Comparison of ENCODE assay signal across 25 mouse cellular contexts in the genomic region with DNA sequence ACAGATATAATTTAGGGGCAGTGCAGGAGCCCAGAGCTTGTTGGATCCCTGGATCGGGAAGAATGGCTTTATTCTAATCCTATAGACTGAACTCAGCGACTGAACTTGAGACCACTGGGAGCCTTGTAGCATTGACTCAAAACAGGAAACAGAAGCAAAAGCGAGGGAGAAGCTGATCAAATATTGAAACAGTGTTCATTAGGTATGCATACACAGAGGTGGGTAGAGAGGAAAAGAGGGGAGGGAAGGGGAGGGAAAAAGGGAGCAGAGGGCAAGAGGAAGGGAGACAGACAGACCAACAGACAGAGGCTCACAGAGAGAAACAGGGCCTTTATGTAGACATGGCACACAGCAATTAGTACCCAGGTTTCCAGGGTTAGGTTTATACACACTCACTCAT. TPM values are rescaled to one million over a fixed set of nuclear protein-coding genes. Genes with fewer than 3 reads are reported as not detected.
DNase-seq lines count a peak whose midpoint lies in the region; ATAC-seq and TF ChIP-seq lines count a peak whose summit lies in the region.
"Had no signal": no experiment of that assay in that cellular context is flagged by ENCODE, and none has a peak within 500 bp of the region (broad histone marks: within the 10 kb centered on the region; RNA-seq: fewer than 3 reads in every experiment).

No protein-coding gene starts in this region.

- no peak overlapping the region for H3K27ac ChIP-seq in liver, postnatal 0 days (ENCODE audit: low read depth)
- no peak overlapping the region for H3K27ac ChIP-seq in liver, embryonic 11.5 days (ENCODE audit: low read depth, low read length)
- H3K27ac ChIP-seq in stomach, embryonic 15.5 days, result no peak overlapping the region
- 0 out of 2 replicates have a peak overlapping the region, but pooled peaks have one; percentile 24 for H3K27ac ChIP-seq in stomach, postnatal 0 days (replicated peaks)
- H3K27ac ChIP-seq: embryonic facial prominence, embryonic 13.5 days; embryonic facial prominence, embryonic 15.5 days; forebrain, embryonic 13.5 days; forebrain, embryonic 15.5 days had no signal

- DNase-seq in liver, postnatal 0 days, result no peak
- DNase-seq in liver, embryonic 11.5 days (ENCODE audit: low spot score), result no peak
- DNase-seq in stomach, postnatal 0 days (ENCODE audit: low spot score), result peak; percentile 29
- no peak for DNase-seq in kidney, adult 11 months
- DNase-seq: adrenal gland, adult 2 months; adrenal gland, postnatal 10 days; adrenal gland, postnatal 25 days; B cell, adult 2 months; cerebellum, adult 11 months; cerebellum, adult 18-20 months; cerebellum, adult 8-10 months; cerebellum, adult 9-11 months; cerebellum, postnatal 14 days; cerebellum, postnatal 36 days; embryo, embryonic 11 days; forebrain, postnatal 0 days had no signal

- WGBS in liver, postnatal 0 days (ENCODE audit: insufficient replicate concordance), result 44% methylated on average over 3 of the region's 3 CpGs
- 73% methylated on average over 3 of the region's 3 CpGs for WGBS in liver, embryonic 11.5 days
- WGBS in stomach, embryonic 15.5 days, result 48% methylated on average over 3 of the region's 3 CpGs
- 48% methylated on average over 3 of the region's 3 CpGs for WGBS in stomach, postnatal 0 days

- no peak overlapping the region for H3K4me2 ChIP-seq in liver, postnatal 0 days (ENCODE audit: low read depth, low read length)
- H3K4me2 ChIP-seq in liver, embryonic 11.5 days, result no peak overlapping the region
- no peak overlapping the region for H3K4me2 ChIP-seq in stomach, embryonic 15.5 days
- H3K4me2 ChIP-seq in stomach, postnatal 0 days (replicated peaks; ENCODE audit: low read depth), result no peak overlapping the region
- H3K4me2 ChIP-seq: embryonic facial prominence, embryonic 13.5 days; embryonic facial prominence, embryonic 15.5 days; forebrain, embryonic 13.5 days; forebrain, embryonic 15.5 days had no signal

- no peaks in the 10 kb centered on the region for H3K36me3 ChIP-seq in liver, postnatal 0 days (replicated peaks; ENCODE audit: insufficient read depth, low read length)
- no peaks in the 10 kb centered on the region for H3K36me3 ChIP-seq in liver, embryonic 11.5 days (ENCODE audit: control insufficient read depth, insufficient read depth, low read length)
- no peaks in the 10 kb centered on the region for H3K36me3 ChIP-seq in stomach, embryonic 15.5 days
- H3K36me3 ChIP-seq in stomach, postnatal 0 days (ENCODE audit: control insufficient read depth, insufficient read depth, low read length), result no peaks in the 10 kb centered on the region
- H3K36me3 ChIP-seq: embryonic facial prominence, embryonic 13.5 days; embryonic facial prominence, embryonic 15.5 days; forebrain, embryonic 15.5 days had no signal

- peaks cover 6% of the 10 kb centered on the region; the same call in 1 of the 2 replicates for H3K4me1 ChIP-seq in liver, postnatal 0 days (ENCODE audit: insufficient read depth)
- H3K4me1 ChIP-seq in liver, embryonic 11.5 days (replicated peaks; ENCODE audit: control insufficient read depth, insufficient read depth, low read length), result no peaks in the 10 kb centered on the region
- H3K4me1 ChIP-seq in stomach, embryonic 15.5 days, result no peaks in the 10 kb centered on the region
- H3K4me1 ChIP-seq in stomach, postnatal 0 days (replicated peaks; ENCODE audit: control insufficient read depth, insufficient read depth), result no peaks in the 10 kb centered on the region
- H3K4me1 ChIP-seq: embryonic facial prominence, embryonic 13.5 days; embryonic facial prominence, embryonic 15.5 days; forebrain, embryonic 13.5 days; forebrain, embryonic 15.5 days had no signal

- H3K4me3 ChIP-seq in liver, postnatal 0 days (ENCODE audit: low read depth, low read length), result no peak overlapping the region
- no peak overlapping the region for H3K4me3 ChIP-seq in liver, embryonic 11.5 days (ENCODE audit: low read depth, low read length)
- no peak overlapping the region for H3K4me3 ChIP-seq in stomach, embryonic 15.5 days (replicated peaks)
- H3K4me3 ChIP-seq in stomach, postnatal 0 days (ENCODE audit: low read depth, low read length), result no peak overlapping the region
- H3K4me3 ChIP-seq: embryonic facial prominence, embryonic 13.5 days; embryonic facial prominence, embryonic 15.5 days; forebrain, embryonic 13.5 days; forebrain, embryonic 15.5 days had no signal

- TF ChIP-seq EP300 in liver, postnatal 0 days (IDR thresholded peaks at IDR 0.05; ENCODE audit: low read depth), result no peak
- no peak for TF ChIP-seq EP300 in stomach, postnatal 0 days (optimal IDR thresholded peaks at IDR 0.05)

- H3K27me3 ChIP-seq in liver, postnatal 0 days (ENCODE audit: insufficient read depth, low read length), result no peaks in the 10 kb centered on the region
- H3K27me3 ChIP-seq in liver, embryonic 11.5 days (replicated peaks; ENCODE audit: control insufficient read depth, insufficient read depth, low read length), result no peaks in the 10 kb centered on the region
- no peaks in the 10 kb centered on the region for H3K27me3 ChIP-seq in stomach, embryonic 15.5 days (replicated peaks)
- no peaks in the 10 kb centered on the region for H3K27me3 ChIP-seq in stomach, postnatal 0 days (ENCODE audit: control insufficient read depth, insufficient read depth, low read length)
- H3K27me3 ChIP-seq: embryonic facial prominence, embryonic 13.5 days; embryonic facial prominence, embryonic 15.5 days; forebrain, embryonic 13.5 days; forebrain, embryonic 15.5 days had no signal

- 0 out of 2 replicates have a peak, but pooled peaks have one; percentile 33 for ATAC-seq in liver, postnatal 0 days
- no peak for ATAC-seq in liver, embryonic 11.5 days (replicated peaks; ENCODE audit: low FRiP score)
- ATAC-seq in stomach, embryonic 15.5 days (ENCODE audit: insufficient read depth, low FRiP score, low read depth), result peak; percentile 53
- peak; percentile 85 for ATAC-seq in stomach, postnatal 0 days (ENCODE audit: low FRiP score, low TSS enrichment)
- no peak for ATAC-seq in erythroblast, adult 5-6 weeks (replicated peaks; ENCODE audit: low FRiP score, poor library complexity, severe bottlenecking)
- ATAC-seq: CD4-positive, CD25-positive, alpha-beta regulatory T cell, adult 4 months; forebrain, embryonic 13.5 days; forebrain, embryonic 15.5 days; forebrain, postnatal 0 days had no signal

- TF ChIP-seq CTCF in liver, postnatal 0 days (IDR thresholded peaks at IDR 0.05; ENCODE audit: low read depth), result no peak
- no peak for TF ChIP-seq CTCF in stomach, postnatal 0 days (IDR thresholded peaks at IDR 0.05; ENCODE audit: low read depth)

- H3K9ac ChIP-seq in liver, postnatal 0 days (replicated peaks), result no peak overlapping the region
- no peak overlapping the region for H3K9ac ChIP-seq in liver, embryonic 11.5 days (ENCODE audit: low read depth, low read length)
- no peak overlapping the region for H3K9ac ChIP-seq in stomach, embryonic 15.5 days
- no peak overlapping the region for H3K9ac ChIP-seq in stomach, postnatal 0 days (ENCODE audit: low read length)
- H3K9ac ChIP-seq: embryonic facial prominence, embryonic 13.5 days; embryonic facial prominence, embryonic 15.5 days; forebrain, embryonic 13.5 days; forebrain, embryonic 15.5 days; forebrain, postnatal 0 days had no signal

- no peaks in the 10 kb centered on the region for H3K9me3 ChIP-seq in liver, postnatal 0 days (ENCODE audit: low read length)
- no peaks in the 10 kb centered on the region for H3K9me3 ChIP-seq in liver, embryonic 11.5 days (ENCODE audit: control insufficient read depth, low read length)
- no peaks in the 10 kb centered on the region for H3K9me3 ChIP-seq in stomach, embryonic 15.5 days
- no peaks in the 10 kb centered on the region for H3K9me3 ChIP-seq in stomach, postnatal 0 days (ENCODE audit: control insufficient read depth, low read length)
- H3K9me3 ChIP-seq: embryonic facial prominence, embryonic 13.5 days; embryonic facial prominence, embryonic 15.5 days; forebrain, embryonic 13.5 days; forebrain, embryonic 15.5 days had no signal

RNA-seq across cellular contexts. Expression of a gene that starts 38.8 kb away (rescaled TPM):
- 3.9 and 4.3 TPM in 2 replicates for polyA plus RNA-seq in liver, postnatal 0 days (2015; fragmentation: Nextera tagmentation; extraction: Ambion mirVana)
- 7.3 and 9.7 TPM in 2 replicates for polyA plus RNA-seq in liver, embryonic 11.5 days (2014; fragmentation: Nextera tagmentation; extraction: Ambion mirVana)
- polyA plus RNA-seq in stomach, embryonic 15.5 days (2015; fragmentation: Nextera tagmentation; extraction: Ambion mirVana), result 10.8 and 11.9 TPM in 2 replicates
- 11.6 and 11.9 TPM in 2 replicates for polyA plus RNA-seq in stomach, postnatal 0 days (2015; fragmentation: Nextera tagmentation; extraction: Ambion mirVana)
- not detected in 2 replicates for total RNA-seq in erythroblast, adult 5-6 weeks (2015; ENCODE audit: low replicate concordance)
- not detected in 2 replicates for total RNA-seq in erythroblast, adult 5-6 weeks (2017; ENCODE audit: low replicate concordance)
- total RNA-seq: common myeloid progenitor, adult 5-6 weeks; MEL had no signal
- polyA plus RNA-seq: CD4-positive, CD25-positive, alpha-beta regulatory T cell, adult 4 months had no signal

Comparison
In these comparisons a context has a peak if more than half of its experiments do, and no peak if none do; other contexts are left out.
1. ATAC-seq: peak in liver, postnatal 0 days (single experiment), stomach, embryonic 15.5 days (single experiment) and stomach, postnatal 0 days (single experiment); none in liver, embryonic 11.5 days (single experiment) and erythroblast, adult 5-6 weeks (single experiment).